Mouse (Mus musculus): ENCODE measurements around the gene Adamts20. TPM values are rescaled to one million over a fixed set of nuclear protein-coding genes. Genes with fewer than 3 reads are reported as not detected.
A peak's percentile ranks its signal among the peaks of the same experiment; 100 is the strongest.

Adamts20 gene
- total and polyA plus RNA-seq, 3 experiments, result 2.1 to 3.6 TPM; not detected in 1

DNA sequence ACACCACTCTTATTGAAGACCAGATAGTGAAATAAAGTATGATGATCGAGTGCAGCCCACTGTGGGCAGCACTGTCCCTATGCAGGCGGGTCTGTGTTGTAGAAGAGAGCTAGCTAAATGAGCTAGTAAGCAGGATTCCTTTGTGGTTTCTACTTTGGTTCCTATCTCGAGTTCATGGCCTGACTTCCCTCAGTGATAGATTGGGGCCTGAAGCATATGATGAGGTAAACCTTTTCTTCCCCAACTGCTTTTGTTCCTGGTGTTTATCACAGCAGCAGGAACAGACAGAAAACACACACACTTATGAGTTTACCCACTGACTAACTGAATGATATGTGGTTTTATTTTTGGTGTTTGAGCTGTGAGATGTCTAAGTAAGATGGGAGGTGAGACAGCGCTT lies 15.6 kb upstream of the Adamts20 start (continued):
- TF ChIP-seq TCF12 (IDR thresholded peaks at IDR 0.05; ENCODE audit: low read depth, low read length) (peak; percentile 92), BHLHE40 (IDR thresholded peaks at IDR 0.05; ENCODE audit: borderline replicate concordance, low read depth, low read length) (peak; percentile 64; the same call in 1 of the 2 replicates)

DNA sequence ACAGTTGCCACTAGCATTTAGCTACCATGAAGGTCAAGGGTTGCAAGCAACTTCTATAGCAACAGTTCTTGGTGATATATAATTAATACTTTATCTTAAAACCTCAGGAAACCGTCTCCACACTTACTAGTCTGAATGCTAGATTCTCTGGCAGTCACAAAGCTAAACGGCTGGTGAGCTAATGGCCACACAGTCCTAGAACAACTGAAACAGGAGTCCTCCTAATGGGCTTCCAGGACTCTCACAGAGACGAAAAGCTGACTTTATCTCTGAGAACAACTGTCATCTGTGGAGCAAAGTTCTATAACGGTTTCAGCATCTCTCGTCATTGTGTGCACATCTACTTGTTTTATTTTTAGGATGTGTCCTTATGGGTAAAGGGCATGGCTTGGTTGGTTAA lies 15.0 kb upstream of the Adamts20 start:
- H3K9me3 ChIP-seq (replicated peaks; ENCODE audit: insufficient read depth, low read length), result no peaks in the 10 kb centered on the region
- no peaks in the 10 kb centered on the region for H3K79me2 ChIP-seq (ENCODE audit: control insufficient read depth, insufficient read depth, low read length, poor library complexity)
- peaks cover 35 to 38% of the 10 kb centered on the region in 2 experiments for H3K4me1 ChIP-seq (ENCODE audit: control insufficient read depth in 1 of 2, insufficient read depth in 2 of 2, low read length in 2 of 2)
- TF ChIP-seq CHD1 (IDR thresholded peaks at IDR 0.05; ENCODE audit: low read depth, low read length), result no peak
- TF ChIP-seq ZNF384 (IDR thresholded peaks at IDR 0.05; ENCODE audit: low read depth, low read length), result no peak
- TF ChIP-seq MAFK (IDR thresholded peaks at IDR 0.05; ENCODE audit: borderline replicate concordance, low read depth, low read length), result no peak
- no peak for TF ChIP-seq KAT2A (conservative IDR thresholded peaks at IDR 0.05; ENCODE audit: low read depth, low read length)
- TF ChIP-seq TAL1 (IDR thresholded peaks at IDR 0.05; ENCODE audit: low read length), result peak; percentile 47
- peak; percentile 90 for TF ChIP-seq MYB (IDR thresholded peaks at IDR 0.05; ENCODE audit: low read depth, low read length)
- no peak for TF ChIP-seq USF1 (IDR thresholded peaks at IDR 0.05; ENCODE audit: low read depth, low read length)
- no peak for TF ChIP-seq SMC3 (IDR thresholded peaks at IDR 0.05; ENCODE audit: low read depth, low read length)
- TF ChIP-seq GATA1 (IDR thresholded peaks at IDR 0.05; ENCODE audit: low read depth, low read length), result peak; percentile 66
- TF ChIP-seq SIN3A (IDR thresholded peaks at IDR 0.05; ENCODE audit: low read length), result no peak
- no peak for TF ChIP-seq JUND (IDR thresholded peaks at IDR 0.05; ENCODE audit: low read depth, low read length)
- peak; percentile 57 for TF ChIP-seq ETS1 (IDR thresholded peaks at IDR 0.05; ENCODE audit: low read depth, low read length)
- TF ChIP-seq BHLHE40 (IDR thresholded peaks at IDR 0.05; ENCODE audit: borderline replicate concordance, low read depth, low read length), result no peak
- TF ChIP-seq GABPA (IDR thresholded peaks at IDR 0.05; ENCODE audit: low read depth, low read length), result no peak
- TF ChIP-seq NRF1 (IDR thresholded peaks at IDR 0.05; ENCODE audit: insufficient read depth, low read depth, low read length, poor library complexity, severe bottlenecking), result no peak
- TF ChIP-seq E2F4 (IDR thresholded peaks at IDR 0.05; ENCODE audit: borderline replicate concordance, low read depth, low read length), result no peak
- no peak for TF ChIP-seq MAX (IDR thresholded peaks at IDR 0.05; ENCODE audit: low read length)
- peak; percentile 1; the same call in 1 of the 2 replicates for TF ChIP-seq RCOR1 (IDR thresholded peaks at IDR 0.05; ENCODE audit: low read depth, low read length)
- TF ChIP-seq UBTF (IDR thresholded peaks at IDR 0.05; ENCODE audit: borderline replicate concordance, insufficient read depth, low read depth, low read length), result no peak
- TF ChIP-seq NELFE (IDR thresholded peaks at IDR 0.05; ENCODE audit: low read depth, low read length), result no peak
- TF ChIP-seq CTCF (IDR thresholded peaks at IDR 0.05 in 2 of 3, conservative IDR thresholded peaks at IDR 0.05 in 1 of 3; ENCODE audit: control insufficient read depth in 1 of 3, insufficient read depth in 1 of 3, low read depth in 2 of 3, low read length in 3 of 3, poor library complexity in 1 of 3, severe bottlenecking in 1 of 3), result no peak
- no peak for TF ChIP-seq ELF1 (IDR thresholded peaks at IDR 0.05; ENCODE audit: low read depth, low read length)
- no peak for TF ChIP-seq CHD2 (IDR thresholded peaks at IDR 0.05; ENCODE audit: low read length)
- no peak for TF ChIP-seq MYC (IDR thresholded peaks at IDR 0.05; ENCODE audit: low read depth, low read length)
- TF ChIP-seq POLR2AphosphoS5 (IDR thresholded peaks at IDR 0.05; ENCODE audit: borderline replicate concordance, low read depth, low read length), result no peak
- TF ChIP-seq EP300 (IDR thresholded peaks at IDR 0.05; ENCODE audit: low read depth in 1 of 2, low read length in 2 of 2), result peak; percentile 79 to 86
- no peak for TF ChIP-seq RAD21 (IDR thresholded peaks at IDR 0.05; ENCODE audit: low read depth, low read length)
- TF ChIP-seq TCF12 (IDR thresholded peaks at IDR 0.05; ENCODE audit: low read depth, low read length), result peak; percentile 78
- TF ChIP-seq TBP (IDR thresholded peaks at IDR 0.05; ENCODE audit: low read depth, low read length), result peak; percentile 27; the same call in 1 of the 2 replicates
- TF ChIP-seq POLR2A (IDR thresholded peaks at IDR 0.05; ENCODE audit: control insufficient read depth in 1 of 2, insufficient read depth in 1 of 2, low read depth in 1 of 2, low read length in 2 of 2, poor library complexity in 1 of 2), result no peak
- peak; percentile 11; the same call in 1 of the 2 replicates for TF ChIP-seq MEF2A (IDR thresholded peaks at IDR 0.05; ENCODE audit: extremely low read depth, insufficient replicate concordance, low read depth, low read length, poor library complexity, severe bottlenecking)
- no peak for TF ChIP-seq ZMIZ1 (IDR thresholded peaks at IDR 0.05; ENCODE audit: low read depth, low read length)
- H3K4me3 ChIP-seq (ENCODE audit: control insufficient read depth in 1 of 2, insufficient read depth in 1 of 2, low read depth in 2 of 2, low read length in 2 of 2), result peak overlapping the region in 1 of 2 experiments; percentile 59; a peak in 1 of 4 replicates
- peak overlapping the region; percentile 95 for H3K27ac ChIP-seq (ENCODE audit: control insufficient read depth, low read depth, low read length)
- H3K27me3 ChIP-seq (ENCODE audit: control insufficient read depth in 1 of 2, insufficient read depth in 2 of 2, low read length in 2 of 2), result no peaks in the 10 kb centered on the region
- DNase-seq (ENCODE audit: low read depth, low spot score), result peak; percentile 74
- H3K36me3 ChIP-seq (ENCODE audit: control insufficient read depth in 1 of 2, insufficient read depth in 2 of 2, low read length in 2 of 2), result peaks cover 0 to 42% of the 10 kb centered on the region in 2 experiments; a peak in 2 of 4 replicates
- H3K9ac ChIP-seq (ENCODE audit: control insufficient read depth, low read depth, low read length, poor library complexity, severe bottlenecking), result peak overlapping the region; percentile 15

All from MEL (cell line).